Mouse (Mus musculus) CH12F3 (cell line): ENCODE data around the gene Pramef6.
"Not testable (repeated sequence)": the region's sequence is repeated elsewhere in the genome, so short reads cannot be mapped to it uniquely, and the experiment has no call there.

Experiments
- in situ Hi-C: fragments of 300-500 bp; cut with MboI; formaldehyde crosslinking; loops from 2 replicates; pipeline ENCODE4 v1.14.3; 2020; ENCODE audit warnings: low sequenced_read_pairs

Pramef6 gene

GRCm38 (mm10) chr4:143900280-143900679, at the start of gene Pramef6:
Gene Pramef6 (minus strand): TSS chr4:143900380.
- in situ Hi-C loops = not testable (repeated sequence)

- in situ Hi-C loops = not testable (repeated sequence)
These were observed 5.8 kb downstream of the Pramef6 start for GRCm38 (mm10) chr4:143894406-143894805.

- in situ Hi-C loops = not testable (repeated sequence)
These were observed 17.8 kb downstream of the Pramef6 start for GRCm38 (mm10) chr4:143882371-143882770.

GRCm38 (mm10) chr4:143846197-143846596, 54.0 kb downstream of the Pramef6 start, which contains the start of gene Gm13103:
Gene Gm13103 (plus strand): TSS chr4:143846497.
- in situ Hi-C loops = not testable (repeated sequence)
